Mouse (Mus musculus) myocyte (in vitro differentiated cells): Measurements from ENCODE around the gene Zfp523. TPM values are rescaled to one million over a fixed set of nuclear protein-coding genes. Genes with fewer than 3 reads are reported as not detected.
A peak's percentile ranks its signal among the peaks of the same experiment; 100 is the strongest.

Experiments
- H3K27me3 ChIP-seq: one replicate; pipeline ENCODE4 v1.6.1; 2011; ENCODE audit not compliant: control insufficient read depth, insufficient read depth, insufficient read length
- H3K36me3 ChIP-seq: one replicate; pipeline ENCODE4 v1.6.1; 2011; ENCODE audit not compliant: control insufficient read depth, insufficient read depth
- H3K4me2 ChIP-seq: one replicate; pipeline ENCODE4 v1.6.1; 2011; ENCODE audit warnings: low read depth, control low read depth
- H3K4me3 ChIP-seq: one replicate; pipeline ENCODE4 v1.5.1; 2011; ENCODE audit warnings: mild to moderate bottlenecking, control low read depth, moderate library complexity
- H3K79me2 ChIP-seq: one replicate; pipeline ENCODE4 v1.6.1; 2011; ENCODE audit not compliant: control insufficient read depth, insufficient read depth
- H3ac ChIP-seq: one replicate; pipeline ENCODE4 v1.6.1; 2011; ENCODE audit not compliant: control insufficient read depth, insufficient read length
- CEBPB ChIP-seq: IDR thresholded peaks from 2 replicates; pipeline ENCODE4 v1.6.1; 2011; ENCODE audit warnings: mild to moderate bottlenecking, moderate library complexity; ENCODE audit not compliant: poor library complexity, insufficient read depth, severe bottlenecking
- E2F4 ChIP-seq: IDR thresholded peaks from one replicate; pipeline ENCODE4 v1.6.1; 2011; ENCODE audit warnings: mild to moderate bottlenecking, control low read depth, moderate library complexity; ENCODE audit not compliant: insufficient read depth
- MAX ChIP-seq: IDR thresholded peaks from one replicate; pipeline ENCODE4 v1.6.1; 2011; ENCODE audit warnings: low read depth, mild to moderate bottlenecking, control low read depth
- MYOD1 ChIP-seq, 3 experiments: IDR thresholded peaks; one replicate each; pipeline ENCODE4 v1.6.1; 2011; ENCODE audit warnings: control low read depth in 2 of 3, low read depth in 2 of 3, mild to moderate bottlenecking in 2 of 3, moderate library complexity in 1 of 3; ENCODE audit not compliant: insufficient read length in 2 of 3, control insufficient read depth in 1 of 3
- MYOG ChIP-seq, 3 experiments: IDR thresholded peaks; one replicate each; pipeline ENCODE4 v1.6.1; 2011; ENCODE audit warnings: control low read depth in 2 of 3, low read depth in 2 of 3, mild to moderate bottlenecking in 2 of 3; ENCODE audit not compliant: insufficient read length in 2 of 3, control insufficient read depth in 1 of 3, insufficient read depth in 1 of 3
- POLR2A ChIP-seq: IDR thresholded peaks from one replicate; pipeline ENCODE4 v1.6.1; 2011; ENCODE audit warnings: low read depth, mild to moderate bottlenecking, control low read depth, moderate library complexity; ENCODE audit not compliant: insufficient read length
- POLR2AphosphoS2 ChIP-seq: IDR thresholded peaks from one replicate; pipeline ENCODE4 v1.6.1; 2011; ENCODE audit warnings: low read depth, control low read depth; ENCODE audit not compliant: insufficient read length
- REST ChIP-seq: IDR thresholded peaks from one replicate; pipeline ENCODE4 v1.6.1; 2011; ENCODE audit warnings: mild to moderate bottlenecking, control low read depth, moderate library complexity; ENCODE audit not compliant: insufficient read depth, insufficient read length
- SRF ChIP-seq: IDR thresholded peaks from one replicate; pipeline ENCODE4 v1.6.1; 2011; ENCODE audit warnings: low read depth; ENCODE audit not compliant: control insufficient read depth, insufficient read length
- TCF12 ChIP-seq: IDR thresholded peaks from one replicate; pipeline ENCODE4 v1.6.1; 2011; ENCODE audit warnings: mild to moderate bottlenecking, control low read depth; ENCODE audit not compliant: poor library complexity, insufficient read depth, severe bottlenecking
- TCF3 ChIP-seq: IDR thresholded peaks from one replicate; pipeline ENCODE4 v1.6.1; 2011; ENCODE audit warnings: low read depth, control low read depth; ENCODE audit not compliant: insufficient read length
- USF1 ChIP-seq: IDR thresholded peaks from one replicate; pipeline ENCODE4 v1.6.1; 2011; ENCODE audit warnings: low read depth, mild to moderate bottlenecking, control low read depth, moderate library complexity
- polyA plus RNA-seq: library from polyadenylated mRNA; unstranded; fragments of >200 nt; fragmentation: generic; extraction: Trizol; gene quantifications from one replicate; pipeline ENCODE4 v1.2.1, GENCODE M21; 2012; ENCODE audit warnings: missing spikeins

Gene Zfp523
- polyA plus RNA-seq, 1 experiment, result 32.8 TPM

- no peaks in the 10 kb centered on the region for H3K79me2 ChIP-seq
- H3K36me3 ChIP-seq, result no peaks in the 10 kb centered on the region
- H3K4me2 ChIP-seq, result no peak overlapping the region
- TF ChIP-seq CEBPB (no peak), TCF3 (no peak), E2F4 (no peak), MYOG (IDR thresholded peaks at IDR 0.05; ENCODE audit: control insufficient read depth in 1 of 3, insufficient read depth in 1 of 3, insufficient read length in 2 of 3, low read depth in 2 of 3) (no peak), MYOD1 (IDR thresholded peaks at IDR 0.05; ENCODE audit: control insufficient read depth in 1 of 3, insufficient read length in 2 of 3, low read depth in 2 of 3) (no peak), MAX (no peak), USF1 (no peak), POLR2AphosphoS2 (no peak), POLR2A (no peak), REST (no peak), SRF (no peak), TCF12 (no peak)
- H3K4me3 ChIP-seq, result no peak overlapping the region
- no peak overlapping the region for H3ac ChIP-seq
- no peaks in the 10 kb centered on the region for H3K27me3 ChIP-seq
Observed at GRCm38 (mm10) chr17:28184971-28185638, 8.2 kb downstream of the Zfp523 start.

GRCm38 (mm10) chr17:28188313-28188712 is 11.4 kb downstream of the Zfp523 start:
- no peak for TF ChIP-seq E2F4
- TF ChIP-seq POLR2AphosphoS2, result peak; percentile 25
- Histone ChIP-seq H3ac (no peak overlapping the region), H3K36me3 (no peaks in the 10 kb centered on the region), H3K79me2 (no peaks in the 10 kb centered on the region), H3K27me3 (no peaks in the 10 kb centered on the region), H3K4me3 (no peak overlapping the region), H3K4me2 (no peak overlapping the region)

GRCm38 (mm10) chr17:28192754-28193153 is 15.8 kb downstream of the Zfp523 start:
- Histone ChIP-seq H3K4me3 (no peak overlapping the region), H3K4me2 (peak overlapping the region; percentile 27), H3K79me2 (no peaks in the 10 kb centered on the region), H3K27me3 (no peaks in the 10 kb centered on the region), H3ac (no peak overlapping the region), H3K36me3 (peaks cover 4% of the 10 kb centered on the region)
- TF ChIP-seq CEBPB (0 out of 2 replicates have a peak, but pooled peaks have one; percentile 34), MYOG (IDR thresholded peaks at IDR 0.05; ENCODE audit: control insufficient read depth in 1 of 3, insufficient read depth in 1 of 3, insufficient read length in 2 of 3, low read depth in 2 of 3) (no peak)

- Histone ChIP-seq H3K27me3 (no peaks in the 10 kb centered on the region), H3K79me2 (no peaks in the 10 kb centered on the region), H3K4me3 (no peak overlapping the region), H3K36me3 (peaks cover 4% of the 10 kb centered on the region), H3ac (no peak overlapping the region), H3K4me2 (no peak overlapping the region)
- TF ChIP-seq POLR2A (no peak), TCF3 (no peak), MYOG (IDR thresholded peaks at IDR 0.05; ENCODE audit: control insufficient read depth in 1 of 3, insufficient read depth in 1 of 3, insufficient read length in 2 of 3, low read depth in 2 of 3) (no peak), E2F4 (no peak), SRF (no peak), POLR2AphosphoS2 (no peak), MYOD1 (IDR thresholded peaks at IDR 0.05; ENCODE audit: control insufficient read depth in 1 of 3, insufficient read length in 2 of 3, low read depth in 2 of 3) (no peak), CEBPB (no peak), USF1 (no peak), TCF12 (no peak), REST (no peak), MAX (no peak)
Observed at GRCm38 (mm10) chr17:28193559-28193958, 16.6 kb downstream of the Zfp523 start.

- Histone ChIP-seq H3K27me3 (no peaks in the 10 kb centered on the region), H3K79me2 (no peaks in the 10 kb centered on the region), H3ac (no peak overlapping the region), H3K4me2 (no peak overlapping the region), H3K36me3 (peaks cover 4% of the 10 kb centered on the region), H3K4me3 (no peak overlapping the region)
- TF ChIP-seq CEBPB (no peak), POLR2A (no peak), MAX (no peak), USF1 (no peak), TCF12 (no peak), MYOD1 (IDR thresholded peaks at IDR 0.05; ENCODE audit: control insufficient read depth in 1 of 3, insufficient read length in 2 of 3, low read depth in 2 of 3) (no peak), POLR2AphosphoS2 (no peak), TCF3 (no peak), SRF (no peak), E2F4 (no peak), REST (no peak), MYOG (IDR thresholded peaks at IDR 0.05; ENCODE audit: control insufficient read depth in 1 of 3, insufficient read depth in 1 of 3, insufficient read length in 2 of 3, low read depth in 2 of 3) (no peak)
Observed at GRCm38 (mm10) chr17:28195033-28195432, 18.1 kb downstream of the Zfp523 start.
